Mouse (Mus musculus): ENCODE data around the gene Atp4a. TPM values are rescaled to one million over a fixed set of nuclear protein-coding genes. Genes with fewer than 3 reads are reported as not detected.

Gene Atp4a
- polyA plus RNA-seq (2021; fragmentation: Nextera tagmentation), result 0.55 and 0.83 TPM in 2 replicates
- long read RNA-seq, experiment 1, partial matches to known transcripts, result 3 of 7 reads
- long read RNA-seq, experiment 1, other reads (novel, unspliced or antisense), result 4 of 7 reads
- long read RNA-seq, experiment 2, result 0 reads

DNA sequence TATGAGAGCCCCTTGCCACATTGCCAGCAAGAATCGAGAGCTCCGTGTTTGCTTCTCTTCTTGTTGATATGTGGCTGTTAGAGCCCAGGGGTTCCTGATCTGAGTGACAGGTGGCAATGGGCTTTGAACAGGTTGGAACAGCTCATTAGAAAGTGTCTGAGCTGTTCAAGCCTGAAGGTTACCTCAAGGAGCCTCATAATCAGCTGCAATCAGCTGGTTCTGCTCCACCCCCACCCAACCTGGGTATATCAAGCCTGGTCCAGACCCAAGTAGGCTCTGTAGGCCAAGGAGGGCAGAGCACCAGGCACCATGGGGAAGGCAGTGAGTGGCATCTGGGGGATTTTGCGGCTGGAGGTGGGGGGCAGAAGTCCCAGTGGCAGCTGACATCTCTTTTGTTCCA is at the start of gene Atp4a:
TSS of gene Atp4a (plus strand) at position 268 of the 400 bp plus-strand sequence.

DNA sequence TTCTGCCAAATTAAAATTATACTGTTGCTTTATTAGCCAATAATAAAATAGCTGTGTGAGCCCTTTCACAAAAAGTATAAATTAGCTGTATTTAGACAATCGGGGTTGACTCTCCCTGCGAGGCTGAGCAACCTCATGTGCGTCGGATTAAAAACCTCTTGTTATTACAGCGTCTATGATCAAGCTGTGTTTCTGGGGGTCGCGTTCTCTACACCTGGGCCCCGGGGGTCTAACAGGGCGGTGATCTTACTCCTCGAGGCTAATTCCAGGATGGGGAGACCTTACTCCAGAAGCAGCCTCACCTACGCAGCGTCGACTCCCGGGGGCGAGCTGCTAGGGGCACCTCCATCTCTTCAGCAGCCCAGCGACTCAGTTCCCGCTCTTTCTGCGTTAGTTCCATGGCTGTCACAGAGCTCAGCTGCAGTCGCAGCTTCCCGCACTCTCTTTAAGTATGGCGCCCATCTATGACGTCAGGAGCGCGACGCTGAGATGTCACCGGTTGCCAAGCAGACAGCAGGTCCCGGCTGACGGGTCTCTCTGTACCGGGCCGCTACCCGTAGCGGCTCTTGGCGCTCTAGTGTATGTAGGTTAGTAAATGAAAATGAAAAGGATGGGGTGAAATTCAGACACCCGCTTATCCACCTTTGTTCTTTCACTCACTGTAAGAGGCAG is 47.3 kb upstream of the Atp4a start, which contains the start of gene Haus5:
TSS of gene Haus5 (minus strand) at position 466 of the 672 bp plus-strand sequence.

DNA sequence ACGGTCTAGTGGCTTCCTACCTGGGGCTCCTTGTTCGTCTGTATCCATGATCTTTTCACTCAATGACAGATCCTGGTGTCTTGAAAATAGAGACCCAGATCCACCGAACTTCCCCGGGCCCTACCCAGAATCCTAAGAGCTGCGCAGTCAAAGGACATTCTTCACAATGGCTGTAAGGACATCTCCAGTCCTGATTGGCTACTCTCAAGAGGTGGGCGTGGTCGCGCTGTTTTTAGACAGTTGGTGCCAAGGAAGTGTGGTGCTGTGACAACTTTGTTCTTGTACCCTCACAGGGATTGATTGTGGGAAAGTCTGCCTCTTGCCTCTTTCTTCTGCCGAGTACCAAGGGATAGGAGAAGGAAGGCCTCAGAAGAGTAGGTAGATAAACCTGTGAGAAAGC is 40.5 kb upstream of the Atp4a start, which contains the start of gene Pmis2:
TSS of gene Pmis2 (minus strand) at position 126 of the 400 bp plus-strand sequence.

DNA sequence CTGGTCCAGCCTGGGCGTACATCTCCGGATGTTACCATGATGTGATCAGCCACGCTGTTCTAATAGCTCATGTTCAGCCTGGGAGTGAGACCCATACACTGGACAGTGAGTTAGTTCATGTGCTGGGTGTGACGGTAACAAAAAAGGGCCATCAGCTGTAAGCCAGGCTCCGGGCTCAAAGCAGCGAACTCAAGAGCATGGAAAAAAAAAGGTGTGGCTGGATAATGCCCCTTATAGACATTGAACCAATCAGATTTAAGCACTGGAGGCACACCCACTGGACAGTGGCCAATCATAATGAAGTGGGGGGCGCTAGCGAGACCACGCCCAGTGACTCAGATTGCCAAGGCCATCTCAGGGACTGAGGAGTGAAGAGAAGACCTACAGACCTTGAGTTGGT is 13.4 kb upstream of the Atp4a start, which contains the start of gene 2200002J24Rik:
TSS of gene 2200002J24Rik (plus strand) at position 338 of the 400 bp plus-strand sequence.

DNA sequence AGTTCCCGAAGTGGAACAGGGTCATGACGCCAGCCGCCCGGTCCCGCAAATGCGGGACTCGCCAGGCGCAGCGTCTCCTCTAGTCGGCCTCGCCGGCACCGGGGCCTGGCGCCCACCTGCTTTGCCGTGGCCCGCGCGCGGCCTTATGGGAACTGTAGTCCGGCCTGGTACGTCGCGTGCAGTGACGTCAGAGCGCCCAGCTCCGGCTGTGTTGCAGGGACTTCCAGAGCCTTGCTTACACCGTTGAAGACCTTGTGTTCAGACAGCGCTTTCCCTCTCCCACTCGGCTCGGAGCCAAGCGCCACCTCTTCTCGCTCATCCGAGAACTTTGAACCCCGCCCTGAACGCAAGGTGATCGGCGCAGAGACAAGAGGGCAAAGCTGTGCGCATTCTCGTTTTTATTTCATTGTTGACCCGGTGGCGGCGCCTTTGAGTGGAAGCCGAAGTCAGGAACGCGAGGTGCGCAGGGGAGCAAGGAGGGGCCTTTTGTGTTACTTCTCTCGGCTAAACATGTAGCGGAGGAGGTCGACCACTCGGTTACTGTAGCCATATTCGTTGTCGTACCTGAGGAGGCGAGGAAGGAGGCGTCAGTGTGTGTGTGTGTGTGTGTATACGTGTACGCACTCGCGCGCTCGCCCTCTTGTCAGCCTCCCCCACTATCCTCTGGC is 17.5 kb downstream of the Atp4a start, which contains the start of gene Tmem147:
TSS of gene Tmem147 (minus strand) at position 145 of the 668 bp plus-strand sequence.

DNA sequence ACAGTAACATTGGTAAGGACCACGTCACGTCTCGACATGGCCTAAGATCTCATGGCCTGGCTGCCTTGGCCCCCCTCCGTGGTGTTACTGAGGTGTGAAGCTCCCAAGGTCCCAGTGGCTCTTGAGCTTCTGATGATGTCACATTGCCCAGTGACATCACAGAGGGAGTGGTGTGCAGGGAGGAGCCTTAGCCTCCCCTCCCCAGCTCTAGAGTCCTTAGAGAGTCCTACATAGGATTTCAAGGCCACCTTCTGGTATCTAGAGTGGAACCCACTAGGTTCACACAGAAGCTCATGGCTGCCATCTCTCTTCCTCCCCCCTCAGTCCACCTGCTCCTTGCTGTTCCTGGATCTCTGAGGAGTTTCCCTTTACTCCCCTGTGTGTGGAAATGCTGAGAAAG is 31.6 kb downstream of the Atp4a start, which contains the start of gene Gapdhs:
TSS of gene Gapdhs (minus strand) at position 65 of the 400 bp plus-strand sequence.

DNA sequence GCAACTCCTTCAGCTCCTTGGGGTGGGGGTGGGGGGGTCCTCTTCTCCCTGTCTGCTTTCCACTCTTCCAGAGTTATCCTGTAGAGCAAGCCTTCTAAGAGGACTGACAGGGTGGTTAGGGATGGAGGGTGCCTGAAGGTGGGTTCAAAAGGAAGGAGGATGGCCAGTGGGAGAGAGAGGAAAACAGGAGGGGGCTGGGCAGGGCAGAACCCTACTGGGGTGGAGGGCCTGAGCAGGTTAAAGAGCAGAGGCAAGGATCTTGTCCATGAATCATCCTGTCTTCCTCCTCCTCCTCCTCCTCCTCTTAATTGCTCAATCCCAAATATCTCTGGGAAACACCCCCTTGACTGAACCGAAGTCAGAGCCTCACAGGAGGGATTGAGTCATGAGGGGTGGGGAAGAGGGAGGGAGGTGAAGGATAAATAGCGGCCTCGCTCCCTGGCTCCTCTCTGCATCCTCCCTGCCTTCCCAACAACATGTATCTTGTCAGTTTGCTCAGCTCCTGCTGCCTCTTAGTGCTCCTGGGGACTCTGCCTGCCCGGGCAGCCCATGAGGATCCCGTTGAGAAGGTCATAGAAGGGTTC is 39.2 kb downstream of the Atp4a start, which contains the start of gene Sbsn:
TSS of gene Sbsn (plus strand) at position 386 of the 584 bp plus-strand sequence.

DNA sequence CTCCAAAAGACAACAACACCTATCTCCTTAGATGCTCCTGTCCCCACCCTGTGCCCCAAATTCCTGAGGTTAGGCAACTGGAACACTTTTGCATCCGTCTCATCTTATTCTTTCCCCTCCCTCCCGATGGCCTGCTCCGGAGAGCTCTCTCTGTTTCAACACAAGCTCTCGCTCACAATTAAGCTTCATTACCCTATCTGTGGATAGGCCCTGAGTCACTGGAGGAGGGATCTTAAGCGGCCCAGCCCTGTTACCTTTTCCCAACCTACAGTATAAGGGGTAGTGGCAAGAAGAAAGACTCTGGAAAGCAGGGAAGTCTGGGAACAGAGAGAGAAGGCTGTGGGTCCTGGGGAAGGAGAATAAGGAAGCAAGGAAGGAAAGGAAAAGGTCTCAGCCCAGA is 51.4 kb downstream of the Atp4a start, which contains the start of gene Dmkn:
TSS of gene Dmkn (plus strand) at position 301 of the 400 bp plus-strand sequence.

Other genes starting within 250 kb of the Atp4a start
- not detected in 2 replicates for gene Prodh2, start 218.6 kb upstream of the Atp4a start, polyA plus RNA-seq (2021; fragmentation: Nextera tagmentation)
- gene Arhgap33, start 177.1 kb upstream of the Atp4a start, polyA plus RNA-seq (2021; fragmentation: Nextera tagmentation), result 42.0 and 69.4 TPM in 2 replicates
- gene Hspb6, start 160.0 kb upstream of the Atp4a start, polyA plus RNA-seq (2021; fragmentation: Nextera tagmentation), result 4.9 and 7.6 TPM in 2 replicates
- gene Proser3, start 159.9 kb upstream of the Atp4a start, polyA plus RNA-seq (2021; fragmentation: Nextera tagmentation), result 0.69 and 2.1 TPM in 2 replicates
- 54.8 and 66.6 TPM in 2 replicates for gene Lin37, start 152.4 kb upstream of the Atp4a start, polyA plus RNA-seq (2021; fragmentation: Nextera tagmentation)
- gene U2af1l4, start 148.9 kb upstream of the Atp4a start, polyA plus RNA-seq (2021; fragmentation: Nextera tagmentation), result 108 and 133 TPM in 2 replicates
- 0.67 and 0.75 TPM in 2 replicates for gene Gm49396, start 148.9 kb upstream of the Atp4a start, polyA plus RNA-seq (2021; fragmentation: Nextera tagmentation)
- 187 and 210 TPM in 2 replicates for gene Psenen, start 148.6 kb upstream of the Atp4a start, polyA plus RNA-seq (2021; fragmentation: Nextera tagmentation)
- 0.55 and 1.2 TPM in 2 replicates for gene Igflr1, start 146.8 kb upstream of the Atp4a start, polyA plus RNA-seq (2021; fragmentation: Nextera tagmentation)
- 2.0 and 3.6 TPM in 2 replicates for gene Kmt2b, start 123.5 kb upstream of the Atp4a start, polyA plus RNA-seq (2021; fragmentation: Nextera tagmentation)
- gene Zbtb32, start 113.3 kb upstream of the Atp4a start, polyA plus RNA-seq (2021; fragmentation: Nextera tagmentation), result 0.36 TPM in 1 of 2 replicates, not detected in the other
- 0.13 and 0.23 TPM in 2 replicates for gene Upk1a, start 99.4 kb upstream of the Atp4a start, polyA plus RNA-seq (2021; fragmentation: Nextera tagmentation)
- gene Cox6b1, start 86.1 kb upstream of the Atp4a start, polyA plus RNA-seq (2021; fragmentation: Nextera tagmentation), result 2,467 and 2,532 TPM in 2 replicates
- not detected in 2 replicates for gene Etv2, start 76.4 kb upstream of the Atp4a start, polyA plus RNA-seq (2021; fragmentation: Nextera tagmentation)
- 112 and 122 TPM in 2 replicates for gene Rbm42, start 61.9 kb upstream of the Atp4a start, polyA plus RNA-seq (2021; fragmentation: Nextera tagmentation)
- gene Haus5, start 47.2 kb upstream of the Atp4a start, polyA plus RNA-seq (2021; fragmentation: Nextera tagmentation), result 3.6 and 4.0 TPM in 2 replicates
- gene Pmis2, start 40.6 kb upstream of the Atp4a start, polyA plus RNA-seq (2021; fragmentation: Nextera tagmentation), result not detected in 2 replicates
- gene 2200002J24Rik, start 13.3 kb upstream of the Atp4a start, polyA plus RNA-seq (2021; fragmentation: Nextera tagmentation), result not detected in 2 replicates
- gene Tmem147, start 17.3 kb downstream of the Atp4a start, polyA plus RNA-seq (2021; fragmentation: Nextera tagmentation), result 172 and 228 TPM in 2 replicates
- gene Gapdhs, start 31.5 kb downstream of the Atp4a start, polyA plus RNA-seq (2021; fragmentation: Nextera tagmentation), result not detected in 2 replicates
- gene Sbsn, start 39.3 kb downstream of the Atp4a start, polyA plus RNA-seq (2021; fragmentation: Nextera tagmentation), result 7.3 and 9.5 TPM in 2 replicates
- 11.7 and 12.6 TPM in 2 replicates for gene Dmkn, start 51.5 kb downstream of the Atp4a start, polyA plus RNA-seq (2021; fragmentation: Nextera tagmentation)
- gene Krtdap, start 75.7 kb downstream of the Atp4a start, polyA plus RNA-seq (2021; fragmentation: Nextera tagmentation), result not detected in 2 replicates
- gene Ffar2, start 111.6 kb downstream of the Atp4a start, polyA plus RNA-seq (2021; fragmentation: Nextera tagmentation), result not detected in 2 replicates
- gene Ffar3, start 144.0 kb downstream of the Atp4a start, polyA plus RNA-seq (2021; fragmentation: Nextera tagmentation), result 0.06 and 0.16 TPM in 2 replicates
- gene Ffar1, start 149.4 kb downstream of the Atp4a start, polyA plus RNA-seq (2021; fragmentation: Nextera tagmentation), result not detected in 2 replicates
- gene Cd22, start 168.1 kb downstream of the Atp4a start, polyA plus RNA-seq (2021; fragmentation: Nextera tagmentation), result 0.15 and 0.19 TPM in 2 replicates
- 79.4 and 86.1 TPM in 2 replicates for gene Mag, start 202.7 kb downstream of the Atp4a start, polyA plus RNA-seq (2021; fragmentation: Nextera tagmentation)
- gene Hamp2, start 212.5 kb downstream of the Atp4a start, polyA plus RNA-seq (2021; fragmentation: Nextera tagmentation), result not detected in 2 replicates
- gene Hamp, start 231.8 kb downstream of the Atp4a start, polyA plus RNA-seq (2021; fragmentation: Nextera tagmentation), result not detected in 2 replicates
- 19.0 and 19.3 TPM in 2 replicates for gene Usf2, start 244.6 kb downstream of the Atp4a start, polyA plus RNA-seq (2021; fragmentation: Nextera tagmentation)

Measured in left cerebral cortex, adult 6 months (tissue).